Mouse (Mus musculus): ENCODE results near the gene Nt5dc3.

DNA sequence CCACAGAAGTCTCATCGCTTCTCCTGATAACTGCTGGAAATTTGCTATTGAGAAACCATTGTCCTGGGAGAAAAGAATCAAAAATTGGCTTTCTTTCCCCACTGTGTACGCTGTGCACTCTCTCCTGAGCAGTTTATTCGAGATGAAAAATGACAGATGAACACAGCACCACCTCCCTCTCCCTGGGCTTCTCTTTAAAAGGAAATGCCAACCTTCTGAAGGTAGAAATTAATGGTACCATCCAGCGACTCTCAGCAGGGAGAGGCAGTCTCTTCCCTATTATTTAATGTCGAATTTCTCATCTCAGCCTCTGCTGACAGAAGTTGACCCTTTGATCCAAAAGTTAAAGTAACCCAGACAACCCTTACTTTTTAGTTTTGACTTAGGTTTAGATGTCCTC, 9.6 kb upstream of the Nt5dc3 start:
- TF ChIP-seq GATA1 (IDR thresholded peaks at IDR 0.05; ENCODE audit: borderline replicate concordance, low read length) (no peak), FLI1 (IDR thresholded peaks at IDR 0.05; ENCODE audit: low read length) (no peak)
